Mouse (Mus musculus) limb, embryonic 12.5 days (tissue): ENCODE data around the gene Mturn. TPM values are rescaled to one million over a fixed set of nuclear protein-coding genes. Genes with fewer than 3 reads are reported as not detected.

Experiments
- ATAC-seq: fragments of 200-750 bp; cut with Nextera tagmentation; 2 replicates; pipeline ENCODE4 v1.8.0; 2017; ENCODE audit warnings: low read depth, moderate TSS enrichment; ENCODE audit not compliant: insufficient number of reproducible peaks, insufficient read depth, low FRiP score, low TSS enrichment
- H3K27ac ChIP-seq: fragments of 300-500 bp; sonication (generic); 2 replicates; pipeline ENCODE4 v1.5.1; 2016; ENCODE audit warnings: mild to moderate bottlenecking, moderate library complexity
- H3K27me3 ChIP-seq: fragments of 300-500 bp; sonication (generic); 2 replicates; pipeline ENCODE4 v1.6.1; 2016; ENCODE audit warnings: mild to moderate bottlenecking, moderate library complexity
- H3K36me3 ChIP-seq: fragments of 300-500 bp; sonication (generic); 2 replicates; pipeline ENCODE4 v1.6.1; 2016; ENCODE audit warnings: mild to moderate bottlenecking, moderate library complexity
- H3K4me1 ChIP-seq: fragments of 300-500 bp; sonication (generic); replicated peaks from 2 replicates; pipeline ENCODE4 v1.6.1; 2016
- H3K4me2 ChIP-seq: fragments of 300-500 bp; sonication (generic); 2 replicates; pipeline ENCODE4 v1.6.1; 2016; ENCODE audit warnings: mild to moderate bottlenecking, moderate library complexity
- H3K4me3 ChIP-seq: fragments of 300-500 bp; sonication (generic); replicated peaks from 2 replicates; pipeline ENCODE4 v1.5.1; 2016; ENCODE audit warnings: mild to moderate bottlenecking
- H3K9ac ChIP-seq: fragments of 300-500 bp; sonication (generic); replicated peaks from 2 replicates; pipeline ENCODE4 v1.6.1; 2016; ENCODE audit warnings: mild to moderate bottlenecking, moderate library complexity
- H3K9me3 ChIP-seq: fragments of 300-500 bp; sonication (generic); 2 replicates; pipeline ENCODE4 v1.6.1; 2016; ENCODE audit warnings: mild to moderate bottlenecking, moderate library complexity
- WGBS: fragments of 180-500 bp; shearing (Covaris S2); methylation state at CpG from one replicate; pipeline ENCODE4 v1.1.7; 2016; 5-methylcytosine and 5-hydroxymethylcytosine counted together
- polyA plus RNA-seq: library from polyadenylated mRNA; unstranded; fragments of >200 nt; fragmentation: Nextera tagmentation; extraction: Ambion mirVana; gene quantifications from 2 replicates; pipeline ENCODE4 v1.2.1, GENCODE M21; 2016

Mturn gene
- 9.6 and 12.9 TPM in 2 replicates for polyA plus RNA-seq

- Histone ChIP-seq H3K27me3 (peaks cover 34% of the 10 kb centered on the region), H3K4me3 (peak within 1 kb of the TSS; percentile 80), H3K9me3 (no peaks in the 10 kb centered on the region), H3K4me2 (peak within 1 kb of the TSS; percentile 99), H3K27ac (0 out of 2 replicates have a peak within 1 kb of the TSS, but pooled peaks have one; percentile 41), H3K36me3 (no peaks in the 10 kb centered on the region), H3K9ac (peak within 1 kb of the TSS; percentile 78), H3K4me1 (peaks cover 6% of the 10 kb centered on the region)
- WGBS: 5% methylated on average over 48 of the region's 48 CpGs
- peak; percentile 97 for ATAC-seq
Observed at GRCm38 (mm10) chr6:54680891-54681745, at the start of gene Mturn. TSS of gene Mturn (plus strand) at chr6:54681624.

DNA sequence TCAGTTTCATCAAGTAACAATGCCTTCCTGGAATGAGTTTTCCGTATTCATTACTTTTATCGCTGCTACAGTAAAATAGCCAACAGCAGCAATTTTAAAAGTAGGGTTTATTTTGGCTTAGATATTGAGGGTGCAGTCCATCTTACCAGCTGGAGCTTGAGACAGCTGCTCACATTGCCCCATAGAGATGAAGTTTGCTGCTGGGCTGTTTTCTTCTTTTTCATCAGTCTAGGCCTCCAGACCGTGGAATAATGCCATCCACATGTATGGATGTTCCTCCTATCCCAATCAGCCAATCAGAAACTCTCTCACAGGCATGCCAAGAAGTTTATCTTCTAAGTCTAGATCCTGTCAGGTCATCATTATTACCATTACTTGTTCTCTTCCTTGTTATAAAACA is 41.5 kb upstream of the Mturn start:
- Histone ChIP-seq H3K36me3 (peaks cover 41% of the 10 kb centered on the region), H3K9ac (no peak overlapping the region), H3K9me3 (no peaks in the 10 kb centered on the region), H3K4me3 (no peak overlapping the region), H3K27ac (no peak overlapping the region), H3K4me2 (no peak overlapping the region), H3K27me3 (no peaks in the 10 kb centered on the region), H3K4me1 (no peaks in the 10 kb centered on the region)
- 91% methylated on average over 3 of the region's 3 CpGs for WGBS
- no peak for ATAC-seq

GRCm38 (mm10) chr6:54641953-54642352 is 39.5 kb upstream of the Mturn start:
- WGBS: 86% methylated on average over 2 of the region's 2 CpGs

GRCm38 (mm10) chr6:54643181-54643580 is 38.2 kb upstream of the Mturn start:
- Histone ChIP-seq H3K27me3 (no peaks in the 10 kb centered on the region), H3K4me2 (no peak overlapping the region), H3K36me3 (peaks cover 28% of the 10 kb centered on the region), H3K4me1 (no peaks in the 10 kb centered on the region), H3K4me3 (no peak overlapping the region), H3K9ac (no peak overlapping the region), H3K27ac (no peak overlapping the region), H3K9me3 (no peaks in the 10 kb centered on the region)
- no peak for ATAC-seq
- 90% methylated on average over 4 of the region's 4 CpGs for WGBS

More at GRCm38 (mm10) chr6:54641953-54642352, 39.5 kb upstream of the Mturn start:
- H3K4me3 ChIP-seq: no peak overlapping the region
- no peak overlapping the region for H3K9ac ChIP-seq
- ATAC-seq: no peak
- no peaks in the 10 kb centered on the region for H3K9me3 ChIP-seq
- H3K36me3 ChIP-seq: peaks cover 37% of the 10 kb centered on the region
- no peak overlapping the region for H3K4me2 ChIP-seq
- H3K27me3 ChIP-seq: no peaks in the 10 kb centered on the region
- H3K27ac ChIP-seq: no peak overlapping the region
- no peaks in the 10 kb centered on the region for H3K4me1 ChIP-seq

GRCm38 (mm10) chr6:54655471-54656095 is 25.8 kb upstream of the Mturn start:
- no peak for ATAC-seq
- Histone ChIP-seq H3K4me1 (no peaks in the 10 kb centered on the region), H3K27ac (no peak overlapping the region), H3K36me3 (no peaks in the 10 kb centered on the region), H3K4me2 (no peak overlapping the region), H3K9me3 (no peaks in the 10 kb centered on the region), H3K27me3 (no peaks in the 10 kb centered on the region), H3K9ac (no peak overlapping the region), H3K4me3 (no peak overlapping the region)
- 82% methylated on average over 11 of the region's 11 CpGs for WGBS

DNA sequence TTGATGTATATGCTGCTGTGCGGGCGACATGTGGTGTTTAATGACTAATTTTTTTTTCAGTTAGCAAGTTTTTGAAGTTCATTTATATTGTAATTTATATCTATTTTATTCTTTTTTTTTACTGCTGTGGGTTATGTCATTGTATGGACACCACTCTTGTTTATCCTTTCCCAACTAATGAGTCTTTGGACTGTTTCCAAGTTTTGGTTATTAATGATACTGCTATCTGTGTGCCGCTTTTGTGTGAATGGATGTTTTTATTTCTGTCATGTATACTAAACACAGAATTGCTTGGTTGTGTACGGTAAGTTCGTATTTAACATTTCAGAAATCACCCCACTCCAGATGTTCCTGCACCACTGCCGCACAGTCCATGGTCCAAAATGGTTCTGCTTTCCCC is 23.6 kb upstream of the Mturn start:
- H3K27ac ChIP-seq: no peak overlapping the region
- H3K4me2 ChIP-seq: no peak overlapping the region
- H3K9me3 ChIP-seq: no peaks in the 10 kb centered on the region
- no peaks in the 10 kb centered on the region for H3K4me1 ChIP-seq
- no peak overlapping the region for H3K4me3 ChIP-seq
- no peaks in the 10 kb centered on the region for H3K27me3 ChIP-seq
- no peak for ATAC-seq
- H3K9ac ChIP-seq: no peak overlapping the region
- H3K36me3 ChIP-seq: no peaks in the 10 kb centered on the region
- WGBS: 88% methylated on average over 6 of the region's 6 CpGs

GRCm38 (mm10) chr6:54669868-54670267 is 11.6 kb upstream of the Mturn start:
- Histone ChIP-seq H3K4me2 (no peak overlapping the region), H3K9ac (no peak overlapping the region), H3K9me3 (no peaks in the 10 kb centered on the region), H3K36me3 (no peaks in the 10 kb centered on the region), H3K4me3 (no peak overlapping the region), H3K27me3 (no peaks in the 10 kb centered on the region), H3K4me1 (no peaks in the 10 kb centered on the region), H3K27ac (no peak overlapping the region)
- 90% methylated on average over 6 of the region's 6 CpGs for WGBS
- no peak for ATAC-seq

DNA sequence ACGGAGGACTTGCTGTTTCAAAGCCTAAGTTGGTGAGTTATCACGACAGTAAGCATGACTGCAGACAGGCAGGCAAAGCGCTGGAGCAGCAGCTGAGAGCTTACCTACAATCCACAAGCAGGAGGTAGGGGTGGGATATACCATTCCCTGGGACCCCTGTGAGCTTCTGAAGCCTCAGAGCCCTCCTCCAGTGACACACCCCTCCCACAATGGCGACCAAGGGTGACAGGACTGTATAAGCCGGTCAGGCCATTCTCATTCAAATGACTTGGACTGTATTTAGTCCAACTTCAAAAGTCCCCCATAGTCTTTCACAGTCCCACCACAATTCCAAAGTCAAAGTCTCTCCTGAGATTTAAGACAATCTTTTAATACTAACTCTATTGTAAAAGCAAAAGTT is 8.5 kb upstream of the Mturn start:
- ATAC-seq: no peak
- H3K4me2 ChIP-seq: no peak overlapping the region
- H3K4me3 ChIP-seq: no peak overlapping the region
- H3K4me1 ChIP-seq: no peaks in the 10 kb centered on the region
- no peaks in the 10 kb centered on the region for H3K27me3 ChIP-seq
- no peak overlapping the region for H3K9ac ChIP-seq
- no peaks in the 10 kb centered on the region for H3K36me3 ChIP-seq
- H3K9me3 ChIP-seq: no peaks in the 10 kb centered on the region
- no peak overlapping the region for H3K27ac ChIP-seq
- 56% methylated on average over 5 of the region's 5 CpGs for WGBS

GRCm38 (mm10) chr6:54679686-54680085 is 1.7 kb upstream of the Mturn start:
- no peak for ATAC-seq

DNA sequence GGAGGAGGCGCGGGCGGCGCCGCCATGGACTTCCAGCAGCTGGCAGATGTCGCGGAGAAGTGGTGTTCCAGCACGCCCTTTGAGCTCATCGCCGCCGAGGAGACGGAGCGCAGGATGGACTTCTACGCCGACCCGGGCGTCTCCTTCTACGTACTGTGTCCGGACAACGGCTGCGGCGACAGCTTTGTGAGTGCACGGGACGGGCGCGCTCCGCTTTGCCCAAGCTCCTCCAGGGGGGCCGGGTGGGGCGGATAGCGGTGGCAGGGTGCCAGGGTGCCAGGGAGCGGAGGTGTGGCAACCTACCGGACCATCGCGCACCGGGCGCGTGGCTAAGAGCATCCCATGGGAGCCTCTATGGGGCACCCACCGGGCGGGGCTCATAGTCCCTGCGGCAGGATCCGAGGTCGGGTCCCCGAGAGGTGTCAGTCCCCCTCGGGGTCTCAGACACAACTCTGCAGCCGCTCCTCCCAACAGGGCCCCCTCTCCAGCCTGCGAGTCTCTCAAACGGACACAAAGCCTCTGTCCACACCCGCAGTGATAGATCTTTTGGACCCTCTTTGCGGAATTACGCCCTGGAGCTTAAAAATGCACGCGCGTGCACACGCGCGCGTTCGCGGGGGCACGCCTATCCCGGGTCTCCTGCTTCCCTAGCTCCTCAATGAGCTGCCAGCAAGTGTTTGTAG is 463 bp downstream of the Mturn start:
- Histone ChIP-seq H3K9ac (peak overlapping the region; percentile 78), H3K36me3 (no peaks in the 10 kb centered on the region), H3K4me3 (peak overlapping the region; percentile 80), H3K27me3 (peaks cover 34% of the 10 kb centered on the region), H3K9me3 (no peaks in the 10 kb centered on the region), H3K4me1 (peaks cover 6% of the 10 kb centered on the region), H3K4me2 (peak overlapping the region; percentile 99), H3K27ac (no peak overlapping the region)
- WGBS: under 1% methylated on average over 61 of the region's 61 CpGs
- no peak; the same call in none of the 2 replicates for ATAC-seq

More at GRCm38 (mm10) chr6:54679686-54680085, 1.7 kb upstream of the Mturn start:
- Histone ChIP-seq H3K4me1 (peaks cover 6% of the 10 kb centered on the region), H3K4me2 (no peak overlapping the region), H3K4me3 (no peak overlapping the region), H3K27ac (no peak overlapping the region), H3K9me3 (no peaks in the 10 kb centered on the region), H3K27me3 (peaks cover 34% of the 10 kb centered on the region), H3K9ac (no peak overlapping the region), H3K36me3 (no peaks in the 10 kb centered on the region)
- WGBS: 80% methylated on average over 5 of the region's 5 CpGs

DNA sequence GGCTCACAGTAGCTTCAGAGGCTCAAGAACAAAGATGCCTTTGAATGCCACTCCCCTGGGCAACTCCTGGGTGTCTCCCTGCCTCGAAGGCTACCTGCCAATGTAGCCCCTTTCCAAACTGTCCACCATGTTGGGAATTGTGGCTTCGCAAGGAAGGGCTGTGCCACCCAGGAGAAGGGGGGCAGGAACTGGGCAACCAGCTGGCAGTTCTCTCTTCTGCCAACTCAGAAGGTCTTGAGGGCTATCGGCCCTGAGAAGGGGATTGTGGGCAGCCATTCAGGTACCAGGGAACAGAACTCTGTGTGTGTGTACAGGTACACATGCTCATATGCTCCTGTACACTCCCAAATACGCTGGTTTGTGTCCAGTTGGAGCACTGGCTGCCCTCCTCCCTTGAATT is 2.7 kb downstream of the Mturn start:
- Histone ChIP-seq H3K27ac (no peak overlapping the region), H3K4me3 (no peak overlapping the region), H3K4me1 (peaks cover 6% of the 10 kb centered on the region), H3K36me3 (no peaks in the 10 kb centered on the region), H3K27me3 (peaks cover 29% of the 10 kb centered on the region), H3K9ac (no peak overlapping the region), H3K9me3 (no peaks in the 10 kb centered on the region), H3K4me2 (no peak overlapping the region)
- 84% methylated on average over 4 of the region's 4 CpGs for WGBS
- no peak for ATAC-seq
